Mouse (Mus musculus) hindbrain, postnatal 0 days (tissue): ENCODE measurements at regions not wholly inside any gene's neighbourhood (a gene's known extent, or its start where the extent isn't known, plus 50 kb on each side); places are given as distances from the start of the nearest gene placed in this dataset.

Experiments used
- ATAC-seq: fragments of 200-750 bp; cut with Nextera tagmentation; 2 replicates; pipeline ENCODE4 v1.8.0; 2017; ENCODE audit warnings: mild to moderate bottlenecking, moderate TSS enrichment, moderate library complexity
- DNase-seq: peaks from one replicate; pipeline ENCODE4 v3.0.0-alpha.2; 2015; ENCODE audit warnings: low spot score
- H3K27ac ChIP-seq: fragments of 300-500 bp; sonication (generic); 2 replicates; pipeline ENCODE4 v1.5.1; 2014; ENCODE audit warnings: mild to moderate bottlenecking
- H3K27me3 ChIP-seq: fragments of 300-500 bp; sonication (generic); 2 replicates; pipeline ENCODE4 v1.6.1; 2014; ENCODE audit warnings: low read length, mixed read lengths; ENCODE audit not compliant: insufficient read depth
- H3K36me3 ChIP-seq: fragments of 300-500 bp; sonication (generic); 2 replicates; pipeline ENCODE4 v1.6.1; 2014; ENCODE audit warnings: low read length, mixed read lengths; ENCODE audit not compliant: insufficient read depth
- H3K4me1 ChIP-seq: fragments of 300-500 bp; sonication (generic); 2 replicates; pipeline ENCODE4 v1.6.1; 2014; ENCODE audit warnings: antibody characterized with exemption, low read length, mixed read lengths; ENCODE audit not compliant: insufficient read depth
- H3K4me2 ChIP-seq: fragments of 300-500 bp; sonication (generic); 2 replicates; pipeline ENCODE4 v1.6.1; 2014; ENCODE audit warnings: low read depth, mild to moderate bottlenecking, low read length, moderate library complexity, mixed read lengths
- H3K4me3 ChIP-seq: fragments of 300-500 bp; sonication (generic); 2 replicates; pipeline ENCODE4 v1.5.1; 2014; ENCODE audit warnings: low read length
- H3K9ac ChIP-seq: fragments of 300-500 bp; sonication (generic); replicated peaks from 2 replicates; pipeline ENCODE4 v1.6.1; 2014; ENCODE audit warnings: mild to moderate bottlenecking, low read length, moderate library complexity, mixed read lengths
- H3K9me3 ChIP-seq: fragments of 300-500 bp; sonication (generic); 2 replicates; pipeline ENCODE4 v1.6.1; 2016; ENCODE audit warnings: low read length, mixed read lengths
- CTCF ChIP-seq: IDR thresholded peaks from 2 replicates; pipeline ENCODE4 v1.5.1; 2016; ENCODE audit warnings: antibody characterized with exemption, control low read depth, low read depth
- WGBS: fragments of 180-500 bp; shearing (Covaris S2); extraction: QIAGEN DNeasy Blood & Tissue Kit; methylation state at CpG from one replicate; pipeline ENCODE4 v1.1.7; 2014; 5-methylcytosine and 5-hydroxymethylcytosine counted together

GRCm38 (mm10) chr11:111743356-111743755 is 677.4 kb downstream of the Kcnj2 start:
- Histone ChIP-seq H3K9me3 (no peaks in the 10 kb centered on the region), H3K36me3 (no peaks in the 10 kb centered on the region), H3K4me1 (no peaks in the 10 kb centered on the region), H3K27ac (no peak overlapping the region), H3K4me2 (no peak overlapping the region), H3K27me3 (no peaks in the 10 kb centered on the region), H3K4me3 (no peak overlapping the region), H3K9ac (no peak overlapping the region)
- no peak for ATAC-seq
- WGBS = 43% methylated on average over 6 of the region's 6 CpGs
- TF ChIP-seq CTCF = no peak
- DNase-seq = no peak

GRCm38 (mm10) chr11:111747262-111747946 is 681.4 kb downstream of the Kcnj2 start:
- no peak overlapping the region for H3K4me3 ChIP-seq
- no peak for ATAC-seq

GRCm38 (mm10) chr11:111747947-111748322 is 682.0 kb downstream of the Kcnj2 start:
- DNase-seq (no peak), ATAC-seq (no peak)
- Histone ChIP-seq H3K27ac (no peak overlapping the region), H3K4me2 (no peak overlapping the region), H3K9me3 (no peaks in the 10 kb centered on the region), H3K4me3 (no peak overlapping the region), H3K27me3 (no peaks in the 10 kb centered on the region), H3K36me3 (no peaks in the 10 kb centered on the region), H3K9ac (no peak overlapping the region), H3K4me1 (no peaks in the 10 kb centered on the region)
- TF ChIP-seq CTCF = no peak
- WGBS = 82% methylated on average over 2 of the region's 2 CpGs

More at GRCm38 (mm10) chr11:111747262-111747946, 681.4 kb downstream of the Kcnj2 start:
- H3K27me3 ChIP-seq = no peaks in the 10 kb centered on the region
- 79% methylated on average over 7 of the region's 7 CpGs for WGBS
- no peaks in the 10 kb centered on the region for H3K4me1 ChIP-seq
- H3K9me3 ChIP-seq = no peaks in the 10 kb centered on the region
- no peak for DNase-seq
- H3K4me2 ChIP-seq = no peak overlapping the region
- H3K36me3 ChIP-seq = no peaks in the 10 kb centered on the region
- no peak overlapping the region for H3K27ac ChIP-seq
- no peak for TF ChIP-seq CTCF
- H3K9ac ChIP-seq = no peak overlapping the region

GRCm38 (mm10) chr11:111748496-111748895 is 682.5 kb downstream of the Kcnj2 start:
- no peak for DNase-seq
- no peak overlapping the region for H3K4me3 ChIP-seq
- no peaks in the 10 kb centered on the region for H3K27me3 ChIP-seq
- no peaks in the 10 kb centered on the region for H3K9me3 ChIP-seq
- WGBS = 82% methylated on average over 1 of the region's 1 CpGs
- H3K27ac ChIP-seq = no peak overlapping the region
- no peaks in the 10 kb centered on the region for H3K36me3 ChIP-seq
- TF ChIP-seq CTCF = no peak
- no peak for ATAC-seq
- no peak overlapping the region for H3K4me2 ChIP-seq
- H3K9ac ChIP-seq = no peak overlapping the region
- H3K4me1 ChIP-seq = no peaks in the 10 kb centered on the region

GRCm38 (mm10) chr11:111754735-111755134 is 688.8 kb downstream of the Kcnj2 start:
- H3K27ac ChIP-seq = no peak overlapping the region
- H3K9me3 ChIP-seq = no peaks in the 10 kb centered on the region
- DNase-seq = no peak
- no peaks in the 10 kb centered on the region for H3K36me3 ChIP-seq
- H3K9ac ChIP-seq = no peak overlapping the region
- no peak for TF ChIP-seq CTCF
- H3K4me2 ChIP-seq = no peak overlapping the region
- 52% methylated on average over 2 of the region's 2 CpGs for WGBS
- no peaks in the 10 kb centered on the region for H3K27me3 ChIP-seq
- H3K4me1 ChIP-seq = no peaks in the 10 kb centered on the region
- ATAC-seq = no peak
- H3K4me3 ChIP-seq = no peak overlapping the region

GRCm38 (mm10) chr11:111763081-111763480 is 697.1 kb downstream of the Kcnj2 start:
- no peak overlapping the region for H3K4me2 ChIP-seq
- 76% methylated on average over 3 of the region's 3 CpGs for WGBS
- ATAC-seq = no peak
- H3K27me3 ChIP-seq = no peaks in the 10 kb centered on the region
- no peaks in the 10 kb centered on the region for H3K36me3 ChIP-seq
- H3K9ac ChIP-seq = no peak overlapping the region
- no peak for DNase-seq
- H3K4me1 ChIP-seq = no peaks in the 10 kb centered on the region
- no peak overlapping the region for H3K4me3 ChIP-seq
- TF ChIP-seq CTCF = no peak
- no peak overlapping the region for H3K27ac ChIP-seq
- H3K9me3 ChIP-seq = no peaks in the 10 kb centered on the region

- Histone ChIP-seq H3K4me2 (no peak overlapping the region), H3K9ac (no peak overlapping the region), H3K27me3 (no peaks in the 10 kb centered on the region), H3K27ac (no peak overlapping the region), H3K4me1 (no peaks in the 10 kb centered on the region), H3K9me3 (no peaks in the 10 kb centered on the region), H3K4me3 (no peak overlapping the region), H3K36me3 (no peaks in the 10 kb centered on the region)
- peak; percentile 53; the same call in 1 of the 2 replicates for ATAC-seq
- DNase-seq = peak; percentile 47
- WGBS = 16% methylated on average over 6 of the region's 6 CpGs
- TF ChIP-seq CTCF = no peak
Observed at GRCm38 (mm10) chr11:111766371-111767011, 700.5 kb downstream of the Kcnj2 start.
